18 mouse cellular contexts compared by ENCODE assay signal in genomic region chr6:110577216-110577615, GRCm38 (mm10).
DNase-seq lines count a peak whose midpoint lies in the region.
"Had no signal": no experiment of that assay in that cellular context is flagged by ENCODE, and none has a peak within 500 bp of the region (broad histone marks: within the 10 kb centered on the region; RNA-seq: fewer than 3 reads in every experiment).

No protein-coding gene starts in this region.

- peak; percentile 9 for DNase-seq in layer of hippocampus, adult 11-12 months (ENCODE audit: low spot score)
- DNase-seq in layer of hippocampus, postnatal 36 days, result no peak
- peak; percentile 10 for DNase-seq in right cerebral cortex, adult 18-20 months
- DNase-seq in right cerebral cortex, postnatal 4 days, result no peak
- DNase-seq in telencephalon, adult 2 months (ENCODE audit: low read depth, low spot score), result peak; percentile 13
- no peak for DNase-seq in lung, postnatal 36 days
- DNase-seq: adrenal gland, adult 2 months; adrenal gland, postnatal 14 days; cerebellum, adult 11-12 months; cerebellum, adult 8-10 months; cerebellum, postnatal 10 days; cerebellum, postnatal 36 days; embryo, embryonic 11 days; gastrocnemius, postnatal 10 days; gastrocnemius, postnatal 36 days; heart, adult 2 months; heart, postnatal 14 days; heart, postnatal 4 days had no signal

Comparison
In these comparisons a context has a peak if more than half of its experiments do, and no peak if none do; other contexts are left out.
1. DNase-seq: peak in layer of hippocampus, adult 11-12 months (single experiment), right cerebral cortex, adult 18-20 months (single experiment) and telencephalon, adult 2 months (single experiment); none in layer of hippocampus, postnatal 36 days (0 of 2), right cerebral cortex, postnatal 4 days (single experiment) and lung, postnatal 36 days (single experiment).